Mouse (Mus musculus) ES-Bruce4 (cell line): ENCODE data around the gene Cul9.

Source experiments
- CTCF ChIP-seq: IDR thresholded peaks from one replicate; pipeline ENCODE4 v1.8.1; 2011; ENCODE audit warnings: low read depth, low read length
- EP300 ChIP-seq: IDR thresholded peaks from 2 replicates; pipeline ENCODE4 v1.6.1; 2011; ENCODE audit warnings: low read depth, low read length; ENCODE audit not compliant: insufficient read depth
- POLR2A ChIP-seq: IDR thresholded peaks from one replicate; pipeline ENCODE4 v1.8.1; 2011; ENCODE audit warnings: low read length; ENCODE audit not compliant: insufficient read depth

GRCm38 (mm10) chr17:46556584-46556945, 10.4 kb upstream of the Cul9 start:
- no peak for TF ChIP-seq CTCF
- TF ChIP-seq POLR2A, result no peak
- TF ChIP-seq EP300, result no peak
